Mouse (Mus musculus): Measurements from ENCODE around the gene Rps28. TPM values are rescaled to one million over a fixed set of nuclear protein-coding genes. Genes with fewer than 3 reads are reported as not detected.
"Not testable (repeated sequence)": the region's sequence is repeated elsewhere in the genome, so short reads cannot be mapped to it uniquely, and the experiment has no call there.

Rps28 gene
- 613 and 671 TPM in 2 replicates for polyA plus RNA-seq (2016; fragmentation: Nextera tagmentation; extraction: Ambion mirVana)

GRCm38 (mm10) chr17:33824084-33824996 is at the start of gene Rps28, which contains the start of gene Ndufa7:
Gene Rps28 (minus strand): TSS chr17:33824562.
Gene Ndufa7 (plus strand): TSS chr17:33824572.
- peak within 1 kb of the TSS; percentile 75 for H3K27ac ChIP-seq (replicated peaks)
- peaks cover 47% of the 10 kb centered on the region for H3K36me3 ChIP-seq
- peaks cover 36% of the 10 kb centered on the region for H3K4me1 ChIP-seq
- WGBS = under 1% methylated on average over 51 of the region's 51 CpGs
- ATAC-seq (ENCODE audit: low FRiP score, low read depth) = peak; percentile 95
- no peaks in the 10 kb centered on the region for H3K27me3 ChIP-seq
- H3K4me2 ChIP-seq (replicated peaks) = peak within 1 kb of the TSS; percentile 95
- peak within 1 kb of the TSS; percentile 80 for H3K4me3 ChIP-seq
- H3K9me3 ChIP-seq = no peaks in the 10 kb centered on the region
- peak within 1 kb of the TSS; percentile 76 for H3K9ac ChIP-seq (replicated peaks)

- H3K4me1 ChIP-seq; H3K4me3 ChIP-seq; H3K4me2 ChIP-seq (replicated peaks); ATAC-seq (ENCODE audit: low FRiP score, low read depth); H3K9ac ChIP-seq (replicated peaks); H3K27me3 ChIP-seq; H3K27ac ChIP-seq (replicated peaks); H3K9me3 ChIP-seq: not testable (repeated sequence)
- peaks cover 16% of the 10 kb centered on the region for H3K36me3 ChIP-seq
- WGBS = 87% methylated on average over 4 of the region's 12 CpGs
Observed at GRCm38 (mm10) chr17:33873537-33873936, 49.2 kb upstream of the Rps28 start, which contains the start of gene Gm7029. Gene Gm7029 (plus strand): TSS chr17:33873837.

DNA sequence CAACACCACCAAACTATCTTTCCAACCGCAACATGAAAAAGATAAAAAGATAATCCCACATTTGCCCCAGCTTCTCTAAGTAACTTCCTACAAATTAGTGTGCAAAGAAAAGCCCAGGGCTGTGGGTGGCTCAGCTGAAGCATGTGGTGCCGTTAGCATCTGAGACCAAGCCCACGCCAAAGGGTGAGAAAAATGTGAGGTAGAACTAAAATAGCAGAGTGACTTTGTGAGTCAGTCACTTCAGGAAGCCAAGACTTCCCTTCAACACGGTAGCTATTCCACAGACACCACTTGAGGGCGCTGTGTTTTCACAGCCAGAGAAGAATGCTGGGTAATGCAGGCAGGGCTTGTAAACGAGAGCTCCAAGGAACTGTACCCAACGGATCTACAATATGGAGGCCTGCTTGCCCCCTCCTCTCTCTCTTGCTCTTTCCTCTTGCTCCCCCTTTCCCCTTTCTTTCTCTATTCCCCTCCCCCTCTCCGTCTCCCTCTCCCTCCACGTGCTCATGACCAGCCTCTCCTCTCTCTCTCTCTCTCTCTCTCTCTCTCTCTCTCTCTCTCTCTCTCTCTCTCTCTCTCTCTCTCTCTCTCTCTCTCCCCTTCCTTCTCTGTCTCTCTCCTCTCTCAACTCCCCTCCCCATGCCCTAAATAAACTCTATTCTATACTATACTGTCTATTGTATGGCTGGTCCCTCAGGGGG is 41.1 kb upstream of the Rps28 start:
- ATAC-seq (ENCODE audit: low FRiP score, low read depth) = no peak
- Histone ChIP-seq H3K4me3 (no peak overlapping the region), H3K36me3 (no peaks in the 10 kb centered on the region), H3K9me3 (no peaks in the 10 kb centered on the region), H3K27ac (replicated peaks) (no peak overlapping the region), H3K4me1 (no peaks in the 10 kb centered on the region), H3K4me2 (replicated peaks) (no peak overlapping the region), H3K9ac (replicated peaks) (no peak overlapping the region), H3K27me3 (no peaks in the 10 kb centered on the region)
- 41% methylated on average over 8 of the region's 9 CpGs for WGBS

DNA sequence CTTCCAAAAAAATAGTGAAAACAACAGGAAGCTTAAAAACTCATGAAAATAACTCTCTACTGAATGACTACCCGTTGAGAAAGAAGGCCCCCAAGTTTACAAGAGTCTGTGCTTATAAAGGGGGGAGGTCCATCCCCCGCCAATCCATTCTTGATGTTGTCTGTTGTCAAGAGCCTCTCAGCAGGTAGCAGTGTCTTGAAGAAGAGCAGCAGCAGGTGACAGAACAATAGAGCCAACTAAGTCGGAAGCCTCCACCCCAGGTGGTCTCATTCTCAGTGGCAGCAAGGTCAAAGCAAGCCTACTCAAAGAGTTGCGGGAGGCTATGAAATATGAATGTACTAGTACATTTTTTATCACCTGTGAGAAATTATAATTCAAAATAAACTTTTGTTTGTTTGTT is 33.5 kb upstream of the Rps28 start:
- H3K9ac ChIP-seq (replicated peaks) = no peak overlapping the region
- H3K27ac ChIP-seq (replicated peaks) = no peak overlapping the region
- H3K36me3 ChIP-seq = no peaks in the 10 kb centered on the region
- H3K9me3 ChIP-seq = no peaks in the 10 kb centered on the region
- no peaks in the 10 kb centered on the region for H3K4me1 ChIP-seq
- no peak for ATAC-seq (ENCODE audit: low FRiP score, low read depth)
- no peak overlapping the region for H3K4me3 ChIP-seq
- 69% methylated on average over 4 of the region's 4 CpGs for WGBS
- no peaks in the 10 kb centered on the region for H3K27me3 ChIP-seq
- H3K4me2 ChIP-seq (replicated peaks) = no peak overlapping the region

- 71% methylated on average over 1 of the region's 1 CpGs for WGBS
- no peak for ATAC-seq (ENCODE audit: low FRiP score, low read depth)
- H3K9ac ChIP-seq (replicated peaks) = no peak overlapping the region
- no peaks in the 10 kb centered on the region for H3K27me3 ChIP-seq
- no peak overlapping the region for H3K27ac ChIP-seq (replicated peaks)
- peaks cover 34% of the 10 kb centered on the region for H3K36me3 ChIP-seq
- no peaks in the 10 kb centered on the region for H3K9me3 ChIP-seq
- H3K4me2 ChIP-seq (replicated peaks) = no peak overlapping the region
- H3K4me3 ChIP-seq = no peak overlapping the region
- H3K4me1 ChIP-seq = no peaks in the 10 kb centered on the region
Observed at GRCm38 (mm10) chr17:33851331-33851730, 27.0 kb upstream of the Rps28 start.

- H3K36me3 ChIP-seq = peaks cover 34% of the 10 kb centered on the region
- ATAC-seq (ENCODE audit: low FRiP score, low read depth) = no peak
Observed at GRCm38 (mm10) chr17:33848139-33848538, 23.8 kb upstream of the Rps28 start.

GRCm38 (mm10) chr17:33844196-33844595 is 19.8 kb upstream of the Rps28 start:
- H3K4me1 ChIP-seq = peaks cover 13% of the 10 kb centered on the region
- no peaks in the 10 kb centered on the region for H3K9me3 ChIP-seq
- 87% methylated on average over 1 of the region's 1 CpGs for WGBS
- H3K4me2 ChIP-seq (replicated peaks) = peak overlapping the region; percentile 86
- H3K36me3 ChIP-seq = peaks cover 30% of the 10 kb centered on the region
- no peaks in the 10 kb centered on the region for H3K27me3 ChIP-seq
- ATAC-seq (ENCODE audit: low FRiP score, low read depth) = no peak
- H3K4me3 ChIP-seq = peak overlapping the region; percentile 84
- peak overlapping the region; percentile 74; the same call in 1 of the 2 replicates for H3K9ac ChIP-seq (replicated peaks)
- H3K27ac ChIP-seq (replicated peaks) = no peak overlapping the region

More at GRCm38 (mm10) chr17:33848139-33848538, 23.8 kb upstream of the Rps28 start:
- Histone ChIP-seq H3K4me1 (peaks cover 13% of the 10 kb centered on the region), H3K27me3 (no peaks in the 10 kb centered on the region), H3K9me3 (no peaks in the 10 kb centered on the region), H3K4me2 (replicated peaks) (no peak overlapping the region), H3K9ac (replicated peaks) (no peak overlapping the region), H3K27ac (replicated peaks) (no peak overlapping the region), H3K4me3 (no peak overlapping the region)
- WGBS = 91% methylated on average over 8 of the region's 8 CpGs

- Histone ChIP-seq H3K4me2 (replicated peaks) (peak within 1 kb of the TSS; percentile 86), H3K9ac (replicated peaks) (peak within 1 kb of the TSS; percentile 74), H3K4me3 (peak within 1 kb of the TSS; percentile 84), H3K36me3 (peaks cover 30% of the 10 kb centered on the region), H3K27ac (replicated peaks) (peak within 1 kb of the TSS; percentile 68), H3K27me3 (no peaks in the 10 kb centered on the region), H3K4me1 (peaks cover 13% of the 10 kb centered on the region), H3K9me3 (no peaks in the 10 kb centered on the region)
- under 1% methylated on average over 45 of the region's 45 CpGs for WGBS
- ATAC-seq (ENCODE audit: low FRiP score, low read depth) = peak; percentile 93
Observed at GRCm38 (mm10) chr17:33842966-33843795, 18.8 kb upstream of the Rps28 start, which contains the start of gene Cd320. Gene Cd320 (plus strand): TSS chr17:33843091.

GRCm38 (mm10) chr17:33829561-33829960 is 5.2 kb upstream of the Rps28 start:
- WGBS = 88% methylated on average over 10 of the region's 10 CpGs
- no peaks in the 10 kb centered on the region for H3K9me3 ChIP-seq
- no peak for ATAC-seq (ENCODE audit: low FRiP score, low read depth)
- H3K27ac ChIP-seq (replicated peaks) = no peak overlapping the region
- peaks cover 62% of the 10 kb centered on the region for H3K36me3 ChIP-seq
- H3K9ac ChIP-seq (replicated peaks) = no peak overlapping the region
- no peak overlapping the region for H3K4me2 ChIP-seq (replicated peaks)
- H3K4me1 ChIP-seq = peaks cover 11% of the 10 kb centered on the region
- H3K4me3 ChIP-seq = no peak overlapping the region
- no peaks in the 10 kb centered on the region for H3K27me3 ChIP-seq

GRCm38 (mm10) chr17:33828892-33829291 is 4.5 kb upstream of the Rps28 start:
- Histone ChIP-seq H3K36me3 (peaks cover 56% of the 10 kb centered on the region), H3K27ac (replicated peaks) (no peak overlapping the region), H3K4me2 (replicated peaks) (no peak overlapping the region), H3K4me1 (peaks cover 11% of the 10 kb centered on the region), H3K9ac (replicated peaks) (no peak overlapping the region), H3K9me3 (no peaks in the 10 kb centered on the region), H3K4me3 (no peak overlapping the region), H3K27me3 (no peaks in the 10 kb centered on the region)
- ATAC-seq (ENCODE audit: low FRiP score, low read depth) = no peak
- 81% methylated on average over 2 of the region's 2 CpGs for WGBS

DNA sequence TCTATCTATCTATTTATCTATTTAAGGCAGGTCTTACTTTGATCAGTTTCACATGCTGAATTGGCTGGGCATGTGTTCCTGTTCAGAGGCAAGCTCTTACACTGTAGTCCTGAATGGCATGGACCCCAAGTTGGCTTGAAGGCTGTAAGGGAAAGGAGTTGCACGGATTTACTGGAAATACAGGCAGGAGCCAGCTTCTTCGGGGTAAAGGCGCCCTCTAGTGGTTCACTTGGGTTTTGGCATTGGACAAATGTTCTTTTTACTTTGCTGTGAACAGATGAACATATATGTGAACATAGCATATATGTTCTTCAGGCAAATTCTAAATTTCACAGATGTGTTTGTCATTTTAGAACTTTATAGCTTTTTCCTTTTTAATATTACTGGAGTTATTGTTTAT is 2.5 kb upstream of the Rps28 start:
- H3K9ac ChIP-seq (replicated peaks) = no peak overlapping the region
- H3K36me3 ChIP-seq = peaks cover 48% of the 10 kb centered on the region
- H3K27me3 ChIP-seq = no peaks in the 10 kb centered on the region
- H3K4me3 ChIP-seq = no peak overlapping the region
- no peak overlapping the region for H3K27ac ChIP-seq (replicated peaks)
- WGBS = 2% methylated on average over 3 of the region's 3 CpGs
- H3K4me2 ChIP-seq (replicated peaks) = no peak overlapping the region
- H3K9me3 ChIP-seq = no peaks in the 10 kb centered on the region
- H3K4me1 ChIP-seq = peaks cover 29% of the 10 kb centered on the region
- no peak for ATAC-seq (ENCODE audit: low FRiP score, low read depth)

Data from midbrain, embryonic 12.5 days (tissue).